Mouse (Mus musculus): ENCODE data around the gene Apobr.
A peak's percentile ranks its signal among the peaks of the same experiment; 100 is the strongest.

- TF ChIP-seq EP300 (IDR thresholded peaks at IDR 0.05; ENCODE audit: low read depth in 1 of 2, low read length in 2 of 2) (no peak), CTCF (IDR thresholded peaks at IDR 0.05 in 2 of 3, conservative IDR thresholded peaks at IDR 0.05 in 1 of 3; ENCODE audit: control insufficient read depth in 1 of 3, insufficient read depth in 1 of 3, low read depth in 2 of 3, low read length in 3 of 3, poor library complexity in 1 of 3, severe bottlenecking in 1 of 3) (peak in 2 of 3 experiments; percentile 58 to 63; a peak in 5 of 6 replicates), GABPA (IDR thresholded peaks at IDR 0.05; ENCODE audit: low read depth, low read length) (no peak), TCF12 (IDR thresholded peaks at IDR 0.05; ENCODE audit: low read depth, low read length) (no peak), MAX (IDR thresholded peaks at IDR 0.05; ENCODE audit: low read length) (no peak)
Observed at GRCm38 (mm10) chr7:126579172-126579571, 5.6 kb upstream of the Apobr start.
